Mouse (Mus musculus) mammary gland, adult 2 months (tissue): ENCODE measurements around the gene Slc48a1. TPM values are rescaled to one million over a fixed set of nuclear protein-coding genes. Genes with fewer than 3 reads are reported as not detected.

Experiments
- polyA plus RNA-seq: library from polyadenylated mRNA; depleted of rRNA; stranded (reverse); fragments of >200 nt; gene quantifications from 2 replicates; pipeline ENCODE4 v1.2.3, GENCODE M21; 2012; ENCODE audit warnings: low replicate concordance; rRNA removed

The Slc48a1 gene
- 157 and 161 TPM in 2 replicates for polyA plus RNA-seq

DNA sequence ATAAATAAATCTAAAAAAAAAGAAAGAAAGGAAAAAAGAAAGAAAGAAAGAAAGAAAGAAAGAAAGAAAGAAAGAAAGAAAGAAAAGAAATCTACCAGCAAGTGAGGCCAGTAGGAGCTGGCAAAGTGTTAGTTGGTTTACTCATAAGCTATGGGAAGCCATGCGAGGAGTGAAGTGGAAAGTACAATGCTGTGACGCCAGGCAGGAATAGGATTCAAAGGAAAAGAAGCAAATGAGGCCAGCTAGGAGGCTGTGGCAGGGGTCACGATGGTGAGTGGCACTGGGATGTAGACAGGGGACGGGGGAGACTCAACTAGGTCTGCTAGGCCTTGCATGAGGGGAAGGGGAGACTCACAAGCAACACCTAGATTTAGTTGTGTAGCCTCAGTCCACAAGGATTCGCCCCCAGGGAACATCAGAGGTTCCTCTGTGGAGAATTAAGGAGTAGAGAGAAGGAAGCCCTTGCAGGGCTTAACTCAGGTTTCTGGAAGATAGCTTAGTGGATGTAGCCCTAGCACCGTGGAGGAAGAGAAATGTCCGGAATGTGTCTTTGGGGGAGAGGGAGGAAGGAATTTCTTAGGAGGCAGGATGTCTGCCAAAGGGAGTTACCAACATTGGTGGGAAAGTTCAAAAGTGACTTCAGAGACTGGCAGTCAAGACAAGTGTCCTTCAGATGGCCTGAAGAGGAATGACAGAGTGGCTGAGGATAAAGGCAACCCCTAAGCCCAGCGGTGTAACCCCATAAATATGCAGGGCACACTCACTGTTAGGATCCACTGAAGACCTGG lies at the start of gene Slc48a1:
TSS of gene Slc48a1 (plus strand) at position 210 of the 788 bp plus-strand sequence.

DNA sequence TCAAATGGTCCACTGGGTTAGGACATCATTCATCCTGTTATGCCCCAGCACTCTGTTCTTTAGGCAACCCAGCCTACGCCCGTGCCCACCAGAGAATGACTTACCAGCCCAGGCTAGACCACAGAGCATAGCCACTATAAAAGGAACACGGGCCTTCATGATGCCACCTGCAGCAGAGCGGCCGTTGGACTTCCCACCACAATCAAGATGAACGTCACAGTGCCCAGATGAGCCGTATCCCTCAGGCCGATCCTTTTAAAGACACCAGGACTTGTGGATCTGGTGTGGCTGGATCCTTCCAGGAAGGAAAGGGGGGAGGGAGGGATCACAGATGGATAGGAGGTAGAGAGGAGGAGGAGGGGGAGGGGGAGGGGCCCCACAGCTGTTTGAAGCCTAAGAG lies 47.2 kb upstream of the Slc48a1 start, which contains the start of gene Endou:
TSS of gene Endou (minus strand) at position 229 of the 400 bp plus-strand sequence.

DNA sequence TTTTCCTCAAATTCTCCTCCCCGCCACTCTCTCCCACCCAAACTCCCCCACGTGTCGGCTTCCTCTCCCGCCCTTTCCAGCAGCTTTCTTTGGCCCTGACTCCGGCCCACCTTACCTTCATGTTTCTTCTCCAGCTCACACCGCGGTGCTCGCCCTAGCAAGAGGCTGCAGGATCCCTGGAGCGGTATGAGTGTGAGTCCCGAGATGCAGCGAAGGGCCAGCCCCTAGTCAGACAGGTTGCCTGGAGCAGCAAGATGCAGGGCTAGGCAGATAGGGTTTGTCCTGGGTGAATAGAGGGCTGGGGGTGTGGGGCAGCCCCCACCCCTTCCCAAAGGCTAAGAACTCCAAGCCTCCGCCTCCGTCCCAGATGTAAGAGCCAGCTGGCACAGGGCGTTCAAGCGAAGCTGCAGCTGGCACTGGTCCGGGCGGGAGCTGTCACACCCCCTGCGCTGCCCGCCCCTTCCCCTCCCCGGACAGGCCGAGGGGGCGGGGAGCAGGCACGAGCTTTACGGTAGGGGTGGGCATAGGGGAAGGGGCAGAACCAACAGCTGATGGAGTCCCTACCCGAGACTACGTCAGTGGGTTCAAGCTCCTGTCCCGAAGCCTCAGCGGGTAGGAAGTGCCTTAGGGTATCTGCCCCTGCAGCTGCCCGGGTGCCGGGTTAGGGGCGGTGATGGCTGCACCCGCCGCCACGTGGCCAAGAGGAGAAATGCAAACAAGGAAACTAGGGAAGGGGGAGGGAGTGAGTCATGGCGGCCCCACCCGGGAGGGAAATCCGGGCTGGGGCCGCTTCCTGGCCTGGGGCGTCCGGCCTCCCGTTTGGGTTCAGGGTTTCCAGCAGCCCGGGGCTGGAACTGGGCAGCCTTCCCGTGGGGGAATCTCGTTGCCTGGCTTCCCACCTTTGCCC lies 10.8 kb upstream of the Slc48a1 start, which contains the start of gene Rapgef3:
TSS of gene Rapgef3 (minus strand) at position 693 of the 907 bp plus-strand sequence.

Other genes with a start within 250 kb of the Slc48a1 start
- gene Rpap3, start 72.7 kb upstream of the Slc48a1 start, polyA plus RNA-seq, result 2.2 and 2.8 TPM in 2 replicates
- gene Endou, start 47.2 kb upstream of the Slc48a1 start, polyA plus RNA-seq, result 1.7 and 3.5 TPM in 2 replicates
- gene Rapgef3, start 10.5 kb upstream of the Slc48a1 start, polyA plus RNA-seq, result 43.5 and 44.3 TPM in 2 replicates
- 111 and 194 TPM in 2 replicates for gene Hdac7, start 66.0 kb downstream of the Slc48a1 start, polyA plus RNA-seq
- gene Vdr, start 132.1 kb downstream of the Slc48a1 start, polyA plus RNA-seq, result 7.4 and 8.1 TPM in 2 replicates
- 38.6 and 74.5 TPM in 2 replicates for gene Tmem106c, start 185.7 kb downstream of the Slc48a1 start, polyA plus RNA-seq
- gene Col2a1, start 226.2 kb downstream of the Slc48a1 start, polyA plus RNA-seq, result 0.04 TPM in 2 replicates